Mouse (Mus musculus): Measurements from ENCODE around the gene Lrrc14b.

GRCm38 (mm10) chr13:74390371-74390990, 26.7 kb upstream of the Lrrc14b start, which contains the start of gene Zfp72:
- no peak for TF ChIP-seq CTCF (conservative IDR thresholded peaks at IDR 0.05; ENCODE audit: insufficient read depth, insufficient read length, low read depth, low read length)
- no peak for TF ChIP-seq POLR2A (IDR thresholded peaks at IDR 0.05; ENCODE audit: low read depth, low read length)
